Mouse (Mus musculus) activated CD4-positive, CD25-positive, alpha-beta regulatory T cell, adult 4 months (primary cell): ENCODE measurements around the gene Ppp1r12a. TPM values are rescaled to one million over a fixed set of nuclear protein-coding genes. Genes with fewer than 3 reads are reported as not detected.
"Not testable (repeated sequence)": the region's sequence is repeated elsewhere in the genome, so short reads cannot be mapped to it uniquely, and the experiment has no call there.

Experiments
- ATAC-seq: one replicate; pipeline ENCODE4 v1.8.0; 2017
- polyA plus RNA-seq, 2 experiments: library from polyadenylated mRNA; unstranded; fragments of 100-300 nt; shearing (Covaris generic); gene quantifications; one replicate each; pipeline ENCODE4 v1.2.1; 2017

The Ppp1r12a gene
- polyA plus RNA-seq, 2 experiments from 2014 or later = 253 to 272 TPM

GRCm38 (mm10) chr10:108202126-108202525, 40.1 kb downstream of the Ppp1r12a start:
- no peak for ATAC-seq

GRCm38 (mm10) chr10:108203440-108203839, 41.4 kb downstream of the Ppp1r12a start:
- ATAC-seq = peak; percentile 51

GRCm38 (mm10) chr10:108209396-108209795, 47.4 kb downstream of the Ppp1r12a start:
- no peak for ATAC-seq

DNA sequence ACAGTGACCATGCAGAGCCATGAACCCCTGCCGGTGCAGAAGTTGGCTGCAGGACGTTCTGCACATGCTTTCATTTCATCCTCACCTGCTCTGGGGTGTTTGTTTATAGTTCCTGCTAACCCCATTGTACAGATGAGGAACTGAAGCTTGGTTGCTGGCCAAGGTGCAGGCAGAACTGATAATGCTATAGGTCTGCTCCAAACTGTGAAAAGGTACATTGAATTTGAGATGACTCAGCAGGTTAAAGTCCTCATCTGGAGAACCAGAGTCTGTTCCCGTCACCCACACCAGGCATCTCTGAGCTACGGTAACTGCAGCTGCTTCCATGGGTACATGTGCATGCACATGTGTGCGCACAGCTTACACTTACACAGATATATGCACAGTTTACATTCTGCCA, 62.4 kb downstream of the Ppp1r12a start:
- no peak for ATAC-seq

DNA sequence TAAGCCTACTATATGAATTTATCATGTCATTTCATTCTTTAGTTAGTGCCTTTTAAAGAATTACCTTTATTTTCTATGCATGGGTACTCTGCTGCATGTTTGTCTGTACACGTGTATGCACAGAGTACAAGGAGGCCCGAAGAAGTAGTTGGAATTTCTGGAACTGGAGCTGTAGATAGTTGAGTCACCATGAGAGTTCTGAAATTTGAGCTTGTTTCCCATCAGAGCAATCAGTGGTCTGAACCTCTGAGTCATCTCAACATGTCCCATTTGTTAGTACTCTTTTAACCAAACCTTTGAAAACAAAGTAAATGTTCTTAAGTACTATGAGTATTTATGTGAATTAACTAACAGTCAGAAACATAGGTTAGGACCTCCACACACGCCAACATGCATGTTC, 75.1 kb downstream of the Ppp1r12a start:
- ATAC-seq = no peak

DNA sequence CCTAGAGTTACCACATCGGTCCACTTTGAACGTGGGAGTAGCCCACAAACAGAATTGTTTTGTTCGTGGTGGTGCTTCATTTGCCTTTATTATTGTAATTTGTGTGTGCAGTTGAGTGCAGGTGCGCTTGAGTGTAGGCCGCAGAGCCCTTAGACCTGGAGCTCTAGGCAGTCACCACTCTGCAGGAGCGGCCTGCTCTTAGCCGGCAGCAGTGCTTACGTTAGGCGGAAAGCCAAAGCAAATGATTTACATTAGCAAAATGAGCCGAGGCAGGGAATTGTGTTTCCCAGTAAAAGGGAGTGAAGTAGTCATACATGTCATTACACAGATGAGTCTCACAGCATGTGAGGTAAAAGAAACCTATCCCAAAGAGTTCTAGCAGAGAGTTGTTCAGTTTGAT, 77.1 kb downstream of the Ppp1r12a start:
- no peak for ATAC-seq

- no peak for ATAC-seq
Measured at GRCm38 (mm10) chr10:108250710-108251109, 88.7 kb downstream of the Ppp1r12a start.

GRCm38 (mm10) chr10:108251181-108251580, 89.2 kb downstream of the Ppp1r12a start:
- no peak for ATAC-seq

DNA sequence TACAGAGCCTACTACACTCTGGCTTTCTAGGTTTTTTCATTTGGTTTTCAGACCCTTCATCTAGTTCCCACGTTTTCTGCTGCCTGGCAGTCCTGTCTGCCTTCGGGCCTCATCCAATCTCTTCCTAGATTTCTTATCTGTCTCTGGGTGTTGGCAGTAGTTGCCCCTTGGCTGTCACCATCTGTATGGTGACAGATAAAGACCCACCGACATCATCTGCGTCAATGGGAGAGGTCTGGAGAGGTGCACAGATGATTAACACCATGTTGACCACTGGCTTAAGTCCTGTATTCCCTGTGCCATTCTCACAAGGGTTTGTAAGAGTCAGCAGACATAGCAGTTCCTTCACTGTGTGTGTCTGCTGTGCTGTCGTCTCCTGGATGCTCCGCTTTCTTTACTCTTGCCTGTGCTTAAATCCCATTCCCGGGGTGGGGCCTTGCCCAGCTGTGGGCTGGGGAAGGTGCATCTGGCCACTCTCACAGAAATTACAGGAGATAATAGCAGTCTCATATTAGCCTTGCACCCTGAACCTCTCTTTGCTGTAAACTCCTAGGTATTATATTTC, 93.9 kb downstream of the Ppp1r12a start:
- ATAC-seq = no peak

- no peak for ATAC-seq
Measured at GRCm38 (mm10) chr10:108260931-108261330, 98.9 kb downstream of the Ppp1r12a start.

- ATAC-seq = no peak
Measured at GRCm38 (mm10) chr10:108264641-108265040, 102.6 kb downstream of the Ppp1r12a start.

DNA sequence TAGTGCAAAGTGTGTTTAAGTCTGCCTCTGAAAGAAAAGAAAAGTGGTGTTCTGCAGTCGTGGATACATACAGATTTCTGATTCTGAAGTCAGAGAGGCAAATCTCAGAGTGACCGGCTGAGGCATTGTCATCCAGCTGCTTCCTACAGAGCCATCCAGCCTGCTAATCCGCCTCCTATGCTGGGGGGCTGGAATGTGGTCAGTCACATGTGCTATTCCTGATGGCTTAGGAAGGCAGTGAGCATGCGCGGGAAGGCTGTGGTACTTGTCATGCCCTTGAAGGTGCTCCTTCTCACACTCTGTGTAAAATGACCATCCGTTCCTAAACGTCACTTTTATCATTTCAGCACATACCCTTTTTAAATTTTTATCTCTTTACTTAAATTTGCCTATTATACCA, 109.2 kb downstream of the Ppp1r12a start:
- ATAC-seq = no peak

DNA sequence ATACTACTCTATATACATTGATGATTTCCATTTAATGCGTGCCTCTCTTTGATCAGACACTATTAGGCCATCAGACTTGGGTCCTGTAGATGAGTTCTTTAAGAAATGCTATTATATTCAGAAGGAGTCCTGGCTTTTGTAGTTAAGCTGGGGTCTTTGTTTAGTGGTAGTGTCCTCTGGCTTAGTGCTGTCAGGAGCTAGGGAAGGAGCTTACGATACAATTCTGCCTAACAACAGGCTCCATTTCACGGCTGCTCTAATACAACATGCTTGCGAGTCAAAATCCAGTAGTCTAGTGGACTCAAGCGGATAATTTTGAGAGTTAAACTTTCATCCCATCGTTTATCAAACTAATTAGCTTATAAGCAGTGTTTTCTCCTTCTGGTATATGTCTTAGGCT, 114.7 kb downstream of the Ppp1r12a start:
- no peak for ATAC-seq

GRCm38 (mm10) chr10:108277198-108277597, 115.2 kb downstream of the Ppp1r12a start:
- ATAC-seq = no peak

- ATAC-seq = not testable (repeated sequence)
Measured at GRCm38 (mm10) chr10:108281099-108281498, 119.1 kb downstream of the Ppp1r12a start.

DNA sequence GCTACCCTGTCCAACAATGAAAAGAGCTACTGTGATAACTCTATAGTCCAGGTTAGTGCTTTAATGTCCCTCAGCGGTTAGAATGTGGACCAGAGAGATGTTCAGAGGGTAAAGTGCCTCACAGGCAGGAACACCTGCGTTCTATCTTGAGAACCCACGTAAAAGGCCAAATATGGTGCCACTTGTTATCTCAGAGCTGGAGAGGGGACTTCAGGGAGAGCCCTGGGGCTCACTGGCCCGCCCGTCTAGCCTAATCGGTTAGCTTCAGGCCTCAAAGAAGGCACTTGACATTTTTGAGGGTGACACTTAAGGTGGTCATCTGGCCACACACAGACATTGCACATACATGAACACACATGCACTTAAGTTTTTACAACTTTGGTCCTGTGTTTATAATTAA, 120.4 kb downstream of the Ppp1r12a start:
- ATAC-seq = no peak

GRCm38 (mm10) chr10:108283418-108283817, 121.4 kb downstream of the Ppp1r12a start:
- no peak for ATAC-seq

- no peak for ATAC-seq
Measured at GRCm38 (mm10) chr10:108283837-108284236, 121.8 kb downstream of the Ppp1r12a start.

DNA sequence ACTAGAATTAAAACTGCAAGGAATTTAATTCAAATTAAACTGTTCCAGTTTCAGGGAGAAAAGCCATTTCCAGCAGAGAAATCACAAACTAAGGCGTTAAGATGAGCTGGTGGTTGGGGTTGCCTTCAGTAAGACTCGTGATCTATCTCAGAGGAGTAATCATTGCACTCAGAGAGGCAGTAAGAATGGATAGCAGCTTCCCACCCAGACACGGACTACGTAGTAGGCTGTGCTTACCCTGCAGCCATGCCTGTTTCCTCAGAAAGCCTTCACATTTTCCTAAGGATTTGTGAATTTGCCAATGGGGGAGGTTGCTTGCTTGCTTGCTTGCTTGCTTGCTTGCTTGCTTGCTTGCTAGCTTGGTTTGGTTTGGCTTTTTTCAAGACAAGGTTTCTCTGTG, 122.5 kb downstream of the Ppp1r12a start:
- ATAC-seq = no peak

- ATAC-seq = no peak
Measured at GRCm38 (mm10) chr10:108284977-108285376, 123.0 kb downstream of the Ppp1r12a start.

DNA sequence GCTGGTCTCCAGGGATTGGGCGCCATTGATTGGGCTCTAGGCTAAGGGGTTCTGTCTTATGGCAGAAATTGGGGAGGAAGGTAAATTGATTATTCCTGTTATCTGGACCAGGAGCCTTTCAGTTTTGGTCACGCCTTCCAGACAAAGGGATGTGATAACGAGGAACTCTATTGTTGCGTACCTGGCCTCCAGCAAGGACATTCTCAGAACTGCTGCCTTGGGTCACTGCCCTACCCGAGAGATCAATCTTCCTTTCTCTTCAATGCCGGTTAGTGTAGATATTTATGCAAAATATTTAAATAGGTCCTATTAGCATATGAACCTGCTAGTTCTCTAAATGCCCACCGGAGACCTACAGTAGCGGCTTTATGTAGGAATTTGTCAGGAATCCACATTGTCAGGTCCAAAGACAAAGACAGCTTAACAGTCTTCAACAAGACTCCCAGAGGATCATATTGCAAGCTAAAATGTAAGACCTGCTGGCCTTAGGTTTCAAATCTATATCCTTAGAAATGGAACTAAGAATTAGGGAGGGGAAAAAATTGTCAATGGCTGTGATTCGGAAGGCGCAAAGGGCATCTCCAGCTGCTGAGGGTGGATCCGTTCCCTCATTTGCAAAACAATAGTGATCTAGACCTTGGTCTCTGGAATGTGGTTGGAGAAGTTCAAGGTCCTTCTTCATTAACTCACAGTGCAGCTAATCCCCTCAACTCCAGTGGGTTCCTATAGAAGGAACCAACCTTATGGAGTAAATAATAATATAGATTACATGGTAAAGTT, 124.9 kb downstream of the Ppp1r12a start:
- ATAC-seq = no peak

DNA sequence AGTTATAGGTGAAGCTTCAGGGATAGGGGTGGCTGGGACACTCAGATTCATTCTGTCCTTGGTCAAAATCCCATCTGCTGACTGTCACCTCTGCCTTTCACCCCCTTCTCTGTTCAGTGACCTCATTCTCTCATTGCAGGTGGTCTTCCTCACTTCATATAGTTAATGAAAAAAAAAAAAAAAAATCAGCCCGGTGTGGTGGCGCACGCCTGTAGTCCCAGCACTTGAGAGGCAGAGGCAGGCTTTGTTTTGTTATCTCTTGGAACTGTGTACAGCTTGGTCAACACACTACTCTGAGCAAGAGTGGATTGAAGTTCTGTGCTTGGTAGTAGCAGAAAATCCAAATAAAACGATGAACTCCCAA, 125.4 kb downstream of the Ppp1r12a start:
- ATAC-seq = no peak

- no peak for ATAC-seq
Measured at GRCm38 (mm10) chr10:108290046-108290445, 128.1 kb downstream of the Ppp1r12a start.

GRCm38 (mm10) chr10:108291688-108292471, 129.9 kb downstream of the Ppp1r12a start:
- ATAC-seq = no peak
